Mouse (Mus musculus): ENCODE measurements around the gene Rgs17. TPM values are rescaled to one million over a fixed set of nuclear protein-coding genes. Genes with fewer than 3 reads are reported as not detected.

Rgs17 gene
- polyA plus RNA-seq, 1 experiment from 2014 or later = 1.5 TPM

Other genes starting within 250 kb of the Rgs17 start
- gene Fbxo5, start 116.8 kb downstream of the Rgs17 start, polyA plus RNA-seq (2015; fragmentation: Nextera tagmentation; extraction: Ambion mirVana) = 112 and 116 TPM in 2 replicates
- 15.3 and 18.0 TPM in 2 replicates for gene Mtrf1l, start 98.5 kb downstream of the Rgs17 start, polyA plus RNA-seq (2015; fragmentation: Nextera tagmentation; extraction: Ambion mirVana)